Mouse (Mus musculus): ENCODE data around the gene Atp8b4.

- TF ChIP-seq CTCF (IDR thresholded peaks at IDR 0.05; ENCODE audit: low read depth, low read length) (no peak), POLR2A (IDR thresholded peaks at IDR 0.05; ENCODE audit: insufficient read depth, low read length) (no peak), EP300 (IDR thresholded peaks at IDR 0.05; ENCODE audit: insufficient read depth, low read depth, low read length) (no peak)
Observed at GRCm38 (mm10) chr2:126398216-126398615, 102.3 kb downstream of the Atp8b4 start.

All from ES-Bruce4 (cell line).